Mouse (Mus musculus) urinary bladder, postnatal 14 days (tissue): ENCODE data around the gene Dhx37.

Experiments
- DNase-seq: peaks from one replicate; pipeline ENCODE4 v3.0.0; 2021; ENCODE audit warnings: low spot score

Dhx37 gene

DNA sequence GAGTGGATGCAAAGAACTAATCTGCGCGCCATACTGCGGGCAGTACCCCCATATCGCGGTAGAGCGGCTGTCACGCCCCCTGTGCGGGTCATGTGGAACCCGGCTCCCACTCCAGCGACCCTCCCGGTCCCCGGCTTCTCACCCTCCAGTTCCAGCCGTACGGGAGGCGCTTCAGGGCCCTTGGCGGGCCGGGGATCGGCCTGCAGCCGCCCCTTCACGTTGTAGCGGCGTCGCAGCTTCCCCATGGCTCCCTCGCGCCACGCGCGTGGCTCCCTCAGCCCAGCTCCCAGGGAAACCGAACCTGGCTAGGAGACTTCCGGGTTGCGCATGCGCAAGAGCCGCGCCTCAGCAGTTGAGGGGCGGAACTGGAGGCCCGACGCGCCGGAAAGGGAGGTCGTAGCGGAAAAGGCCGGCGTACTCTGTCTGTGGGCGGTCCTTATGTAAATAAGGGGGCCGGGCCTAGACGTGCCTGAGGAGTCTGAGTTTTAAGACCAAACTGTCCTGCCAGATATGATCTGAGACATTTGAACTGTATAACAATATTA is at the start of gene Dhx37:
TSS of gene Dhx37 (minus strand) at position 329 of the 545 bp plus-strand sequence.
- peak; percentile 95 for DNase-seq

DNA sequence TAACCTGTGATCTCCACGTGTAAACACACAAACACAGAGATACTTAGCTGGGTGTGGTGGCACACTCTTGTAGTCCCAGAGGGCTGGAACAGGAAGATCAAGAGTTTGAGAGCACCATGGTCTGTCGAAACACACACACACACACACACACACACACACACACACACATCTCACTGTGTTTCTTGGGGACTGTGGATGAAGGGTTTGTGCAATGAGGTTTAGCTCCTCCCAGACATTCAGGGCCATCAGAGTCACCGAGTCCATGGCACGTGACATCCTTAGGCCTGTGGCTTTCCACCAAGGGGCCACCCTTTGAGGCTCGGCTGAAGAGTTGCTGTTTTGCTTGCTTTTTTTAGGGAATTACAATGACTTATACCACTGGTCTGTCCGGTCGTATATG is 48.6 kb upstream of the Dhx37 start:
- DNase-seq = no peak

DNA sequence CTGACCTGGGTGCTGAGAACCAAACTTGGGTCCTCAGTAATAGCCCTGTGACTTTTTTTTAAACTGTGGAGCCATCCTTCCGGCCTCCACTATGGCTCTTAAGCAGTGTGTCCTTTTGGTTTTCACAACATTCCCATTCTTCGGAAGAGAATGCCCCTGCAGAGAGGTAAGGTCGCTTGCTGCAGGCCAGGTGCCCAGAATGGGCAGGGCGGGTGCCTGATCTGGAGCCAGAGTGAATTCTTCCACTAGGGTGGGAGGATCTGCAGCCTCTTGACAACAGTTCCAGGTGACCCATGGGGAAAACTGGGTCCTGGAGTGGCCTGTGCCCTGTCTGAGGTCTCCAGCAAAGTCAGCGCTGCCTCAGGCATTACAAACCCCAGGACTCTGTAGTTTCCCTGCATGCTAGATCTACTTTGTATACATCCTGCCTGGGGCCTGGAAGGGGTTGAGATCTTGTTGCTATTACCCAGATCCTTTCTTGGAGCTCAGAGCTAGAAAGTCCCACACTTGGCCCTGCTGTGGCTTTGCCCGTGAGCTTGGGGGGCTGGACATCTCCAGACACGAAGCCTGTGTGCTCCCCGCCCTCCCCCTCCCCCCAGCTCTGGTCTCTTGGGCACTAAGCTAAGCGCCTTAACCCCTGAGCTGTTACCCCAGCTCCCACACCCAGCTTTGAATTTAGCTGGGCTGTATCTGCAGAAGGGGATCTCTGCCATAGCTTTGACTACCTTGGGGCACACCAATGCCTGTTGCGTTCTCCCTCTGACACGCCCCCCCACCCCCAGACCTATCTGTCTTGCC is 46.7 kb upstream of the Dhx37 start:
- no peak for DNase-seq

DNA sequence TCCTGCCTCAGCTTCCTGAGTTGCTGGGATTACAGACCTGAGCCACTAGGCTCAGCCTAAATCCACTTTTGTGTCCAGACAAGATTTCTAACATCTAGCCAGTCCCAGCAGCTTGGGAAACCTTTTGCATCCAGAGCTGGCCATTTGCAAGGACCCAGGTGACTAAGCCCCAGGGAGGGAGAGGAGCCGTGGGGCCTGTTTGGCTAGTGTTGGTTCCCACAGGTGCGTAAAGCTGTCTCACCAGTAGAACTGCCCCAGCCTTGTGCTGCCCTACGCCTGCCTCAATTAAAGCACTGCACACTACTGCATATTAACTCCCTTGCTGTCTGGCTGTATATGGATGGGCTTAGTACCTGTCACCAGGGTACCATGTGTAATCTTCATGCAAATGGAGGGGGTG is 45.5 kb upstream of the Dhx37 start:
- DNase-seq = peak; percentile 52

DNA sequence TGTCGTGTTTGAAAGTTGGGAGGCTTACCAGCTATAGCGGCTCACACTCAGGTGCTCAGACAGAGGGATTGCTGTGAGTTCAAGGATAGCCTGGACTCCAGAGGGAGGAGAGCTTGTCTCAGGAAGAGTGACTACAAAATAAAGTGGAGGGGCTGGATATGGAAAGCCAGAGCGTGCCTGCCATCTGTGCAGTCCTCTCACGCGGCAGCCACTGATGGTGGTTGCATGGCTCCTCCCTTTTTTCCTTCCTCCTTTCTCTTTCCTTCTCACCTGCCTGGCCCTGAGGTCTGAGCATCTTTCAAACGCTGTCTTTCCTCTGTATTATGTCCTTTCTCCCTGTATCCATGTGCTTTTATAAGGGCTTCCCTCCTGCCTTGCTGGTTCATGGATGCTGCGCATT is 44.1 kb upstream of the Dhx37 start:
- DNase-seq = no peak

DNA sequence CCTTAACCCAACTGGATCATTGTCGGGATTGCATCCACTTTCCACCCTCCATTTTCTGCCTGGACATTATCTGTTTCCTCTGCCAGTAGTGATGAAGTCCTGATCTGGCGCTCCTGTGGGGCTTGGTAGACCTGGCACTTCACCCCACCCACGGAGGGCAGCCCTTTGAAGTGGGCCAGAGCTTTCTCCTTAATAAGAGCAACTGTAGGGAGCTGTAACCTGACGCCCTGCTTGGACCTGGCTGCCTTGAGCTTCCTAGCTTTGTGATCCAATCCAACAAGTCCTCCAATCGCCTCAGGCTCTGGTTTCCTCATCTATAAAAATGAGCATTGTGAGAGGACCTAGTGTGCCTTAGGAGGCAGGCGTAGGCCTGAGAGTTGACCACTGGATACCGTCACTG is 43.6 kb upstream of the Dhx37 start:
- peak; percentile 14 for DNase-seq

DNA sequence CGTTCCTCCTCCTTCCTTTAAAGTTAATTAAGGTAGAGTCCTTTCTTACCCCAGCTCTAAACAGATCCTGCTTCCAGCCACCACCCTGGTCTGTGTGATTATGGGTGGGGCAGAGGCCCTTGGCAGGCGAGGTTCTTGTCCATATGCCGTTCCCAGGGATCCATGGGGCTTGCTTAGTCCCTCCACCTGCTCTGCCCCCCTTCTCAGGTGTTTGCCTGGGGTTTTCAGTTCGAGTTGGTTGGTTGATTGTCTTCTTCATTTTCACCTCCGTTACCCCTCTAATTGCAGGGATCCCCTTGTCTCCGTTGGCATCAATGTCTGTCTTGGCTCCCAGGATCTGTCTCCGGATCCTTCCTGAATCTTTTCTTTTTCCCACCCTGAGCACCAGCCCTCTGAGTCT is 42.9 kb upstream of the Dhx37 start:
- DNase-seq = no peak

DNA sequence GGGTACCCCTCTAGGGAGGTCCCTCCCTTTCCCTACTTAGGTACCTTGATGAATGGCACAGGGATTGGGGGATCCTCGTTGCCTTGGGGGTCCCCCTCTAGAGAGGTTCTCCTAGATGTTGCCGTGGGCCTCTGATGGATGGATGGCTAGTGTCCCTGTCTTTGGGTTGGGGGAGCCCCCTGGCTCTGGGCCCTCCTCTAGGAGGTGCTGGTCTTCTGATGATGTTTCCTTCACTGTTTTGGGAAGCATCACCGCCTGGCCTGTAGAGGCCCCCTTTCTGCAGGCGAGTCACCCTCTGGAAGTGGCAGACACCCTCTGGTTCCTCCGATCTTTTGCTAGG is 42.3 kb upstream of the Dhx37 start:
- DNase-seq = no peak

DNA sequence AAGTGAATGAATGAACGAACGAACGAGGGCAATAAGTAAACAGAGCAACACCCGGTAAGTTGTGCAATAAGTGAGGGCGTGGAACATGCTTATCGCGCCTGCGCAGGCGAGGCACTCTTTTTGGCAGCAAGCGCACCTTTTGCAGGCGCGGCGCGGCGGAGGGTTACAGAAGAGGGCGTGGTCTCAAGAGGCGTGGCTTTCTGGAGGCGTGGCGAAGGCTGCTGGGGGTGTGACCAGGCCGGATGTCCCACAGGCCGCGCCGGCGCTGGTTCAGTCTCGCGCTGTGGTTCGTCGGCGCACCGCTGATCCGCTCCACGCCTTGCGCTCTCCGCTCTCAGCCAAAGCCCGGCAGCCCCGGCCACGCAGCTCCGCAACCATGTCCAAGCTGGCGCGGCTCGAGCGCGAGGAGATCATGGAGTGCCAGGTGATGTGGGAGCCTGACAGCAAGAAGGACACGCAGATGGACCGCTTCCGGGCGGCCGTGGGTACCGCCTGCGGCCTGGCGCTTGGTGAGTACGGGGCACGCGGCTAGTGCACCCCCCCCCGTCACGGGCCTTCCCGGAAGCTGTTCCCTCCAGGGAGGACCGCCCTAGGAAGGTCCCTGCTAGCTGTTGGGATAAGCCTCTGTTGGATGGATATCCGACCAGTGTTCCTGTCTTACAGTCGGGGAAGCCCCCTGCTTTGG is 41.8 kb upstream of the Dhx37 start, which contains the start of gene Aacs:
TSS of gene Aacs (plus strand) at position 214 of the 685 bp plus-strand sequence.
- peak; percentile 99 for DNase-seq

DNA sequence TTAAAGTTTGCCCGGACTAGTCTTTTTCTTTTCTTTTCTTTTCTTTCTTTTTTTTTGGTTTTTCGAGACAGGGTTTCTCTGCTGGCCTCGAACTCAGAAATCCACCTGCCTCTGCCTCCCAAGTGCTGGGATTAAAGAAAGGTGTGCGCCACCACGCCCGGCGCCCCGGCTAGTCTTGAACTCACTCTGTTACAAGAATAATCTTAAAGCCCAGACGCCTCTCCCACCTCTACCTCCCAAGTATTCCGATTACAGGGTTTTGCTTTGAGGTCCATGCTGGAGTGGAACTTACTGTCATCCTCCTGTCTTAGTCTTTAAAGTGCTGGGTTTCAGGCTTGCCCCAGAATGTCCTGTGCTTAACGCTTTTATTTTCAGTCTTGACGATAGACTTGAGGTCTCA is 41.1 kb upstream of the Dhx37 start:
- no peak for DNase-seq

DNA sequence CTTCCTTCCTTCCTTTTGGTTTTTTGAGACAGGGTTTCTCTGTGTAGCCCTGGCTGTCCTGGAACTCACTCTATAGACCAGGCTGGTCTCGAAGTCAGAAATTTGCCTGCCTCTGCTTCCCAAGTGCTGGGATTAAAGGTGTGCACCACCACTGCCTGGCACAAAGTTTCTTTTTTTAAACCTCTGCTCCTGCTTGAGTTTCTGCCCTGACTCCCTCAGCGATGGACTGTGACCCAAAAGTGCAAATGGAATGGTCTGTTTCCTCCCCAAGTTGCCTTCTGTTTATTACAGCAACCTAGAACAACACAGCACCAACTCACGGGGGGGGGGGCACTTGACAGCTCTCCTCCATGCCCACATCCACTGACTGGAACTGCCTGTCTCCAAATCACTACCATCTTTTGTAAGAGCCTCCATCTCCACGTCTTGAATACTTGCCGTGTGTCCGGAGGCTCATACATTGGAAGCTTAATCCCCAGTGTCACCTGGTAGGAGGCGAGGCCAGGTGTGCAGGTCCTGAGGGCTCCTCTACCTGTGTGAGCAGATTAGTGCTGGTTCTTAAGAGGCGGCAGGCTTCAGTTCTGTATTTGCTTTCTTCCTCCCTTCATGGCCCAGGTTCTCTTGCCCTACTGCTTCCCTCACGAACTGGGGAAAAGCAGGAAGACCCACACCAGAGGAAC is 39.0 kb upstream of the Dhx37 start:
- DNase-seq = no peak

DNA sequence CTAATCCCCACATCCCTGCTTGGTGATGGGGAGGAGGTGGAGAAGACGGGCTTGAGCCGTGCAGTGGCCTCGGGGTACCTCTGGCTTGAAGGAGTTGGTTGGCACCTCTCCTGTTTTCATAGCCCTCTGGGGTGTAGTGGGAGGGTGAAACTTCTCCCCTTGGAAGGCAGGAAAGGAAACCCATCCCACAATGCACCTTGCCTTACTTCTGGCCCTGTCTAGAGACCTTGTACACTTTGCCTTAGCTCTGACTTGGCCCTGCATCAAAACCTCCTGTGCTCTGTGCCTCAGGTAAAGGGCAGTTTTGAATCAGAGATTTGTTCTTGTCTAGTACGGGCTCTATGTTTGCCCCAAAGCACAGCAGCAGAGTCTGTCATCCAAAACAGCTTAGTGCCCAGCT is 36.8 kb upstream of the Dhx37 start:
- DNase-seq = no peak

DNA sequence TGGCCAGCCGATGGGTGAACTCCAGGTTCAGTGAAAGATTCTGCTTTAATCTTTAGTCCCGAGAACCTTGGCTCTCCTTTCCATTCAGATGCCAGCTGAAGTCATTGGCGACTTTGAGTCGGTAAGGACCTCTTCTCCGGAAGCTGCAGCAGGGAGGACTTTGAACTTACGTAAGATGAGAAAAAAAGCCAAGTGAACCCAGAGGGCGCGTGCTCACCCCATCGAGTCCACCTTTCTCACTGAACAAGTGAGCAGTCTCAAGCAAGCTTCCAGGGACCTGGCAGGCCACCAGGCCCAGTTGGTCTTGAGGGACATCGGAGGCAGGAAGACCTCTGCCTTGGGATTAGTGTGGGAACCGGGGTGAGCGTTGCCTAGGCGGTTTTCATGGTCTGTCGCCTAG is 33.3 kb upstream of the Dhx37 start:
- DNase-seq = no peak

DNA sequence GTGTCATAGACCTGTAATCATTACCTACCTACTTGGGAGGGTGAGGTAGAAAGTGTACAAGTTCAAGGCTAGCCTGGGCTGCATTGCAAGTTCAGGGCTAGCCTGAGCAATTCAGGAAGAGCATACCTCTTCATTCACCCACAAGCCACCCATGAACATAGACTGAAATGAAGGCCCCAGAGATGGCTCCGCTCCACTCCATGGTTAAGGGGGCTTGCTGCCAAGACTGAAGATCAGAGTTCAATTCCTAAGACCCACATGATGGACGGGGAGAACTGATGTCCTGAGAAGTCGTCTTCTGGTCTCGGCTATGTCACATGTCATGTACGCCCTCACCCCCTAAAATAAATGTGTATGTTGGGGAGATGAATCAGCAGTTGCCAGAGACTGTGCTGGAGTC is 32.6 kb upstream of the Dhx37 start:
- no peak for DNase-seq

DNA sequence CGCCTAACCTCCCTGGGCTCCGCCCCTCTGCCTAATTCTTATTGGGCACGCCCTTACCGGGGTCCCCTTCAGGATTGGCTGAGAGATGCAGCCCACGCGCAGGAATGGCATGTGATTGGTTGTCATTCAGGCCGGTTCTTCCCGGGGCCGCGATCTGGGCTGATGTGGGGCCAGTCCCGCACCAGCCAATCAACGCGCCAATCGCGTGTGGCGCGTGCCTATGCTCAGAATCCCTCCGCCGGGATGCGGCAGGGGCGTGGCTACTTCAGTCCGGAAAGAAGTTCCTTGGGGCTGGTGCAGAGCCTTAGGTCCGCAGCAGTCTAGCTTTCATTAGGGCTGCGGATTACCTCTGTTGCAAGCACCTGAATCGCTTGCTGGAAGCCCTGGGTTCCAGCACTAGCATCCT is 31.8 kb upstream of the Dhx37 start:
- DNase-seq = peak; percentile 97

DNA sequence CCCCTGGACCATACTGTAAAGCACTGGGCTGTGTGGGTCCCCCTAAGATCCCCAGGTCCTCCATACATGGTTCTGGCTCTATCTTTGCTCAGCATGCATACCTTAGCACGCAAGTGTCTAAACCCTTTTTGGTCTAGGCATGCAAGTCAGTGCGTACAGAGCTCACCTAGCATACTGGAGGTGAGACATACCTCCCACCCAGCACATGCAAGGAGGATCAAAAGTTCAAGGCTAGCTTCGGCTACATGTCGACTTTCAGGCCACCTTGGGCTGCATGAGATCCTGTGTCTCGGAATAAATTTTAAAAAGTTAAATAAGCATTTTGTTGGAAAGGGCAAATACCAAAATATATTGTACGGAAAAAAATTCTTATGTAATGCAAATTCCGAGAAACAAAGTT is 31.3 kb upstream of the Dhx37 start:
- DNase-seq = no peak

DNA sequence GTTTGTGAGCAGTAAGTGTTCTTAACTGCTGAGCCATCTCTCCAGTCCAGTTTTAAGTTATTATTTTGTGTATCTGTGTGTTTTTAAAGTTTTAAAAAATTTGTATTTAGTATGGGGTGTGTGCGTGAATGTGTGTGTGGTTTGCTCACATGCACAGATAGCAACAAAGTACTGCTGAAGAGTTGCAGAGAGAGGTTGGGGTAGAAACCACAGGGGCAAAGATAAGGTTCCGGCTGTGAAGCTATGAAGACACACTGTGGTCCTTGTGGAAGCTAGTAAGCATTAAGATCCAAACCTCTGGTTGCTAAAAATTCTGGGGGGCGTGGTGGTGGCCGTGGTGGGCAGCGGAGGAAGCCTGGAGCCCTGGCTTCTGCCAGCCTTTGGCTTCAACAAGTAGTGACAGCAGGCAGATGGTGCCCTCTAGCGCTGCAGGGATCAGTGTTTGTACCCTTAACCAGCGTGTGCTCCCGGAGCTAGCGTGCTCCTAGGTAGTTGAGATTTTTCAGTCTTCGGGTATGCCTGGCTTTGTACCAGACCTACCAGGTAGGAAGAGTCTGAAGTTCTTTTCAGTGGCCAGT is 28.0 kb upstream of the Dhx37 start:
- DNase-seq = peak; percentile 57

DNA sequence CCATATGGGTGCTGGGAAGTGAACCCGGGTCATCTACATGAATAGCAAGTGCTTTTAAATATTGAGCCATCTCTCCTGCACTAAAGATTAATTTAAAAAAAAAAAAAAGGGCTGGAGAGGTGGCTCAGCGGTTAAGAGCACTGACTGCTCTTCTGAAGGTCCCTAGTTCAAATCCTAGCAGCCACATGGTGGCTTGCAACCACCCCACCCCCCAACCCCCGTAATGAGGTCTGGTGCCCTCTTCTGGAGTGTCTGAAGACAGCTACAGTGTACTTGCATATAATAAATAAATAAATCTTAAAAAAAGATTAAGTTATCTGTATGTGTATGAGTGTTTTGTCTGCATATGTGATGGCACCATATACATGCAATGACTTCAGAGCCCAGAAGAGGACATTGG is 26.7 kb upstream of the Dhx37 start:
- DNase-seq = no peak

DNA sequence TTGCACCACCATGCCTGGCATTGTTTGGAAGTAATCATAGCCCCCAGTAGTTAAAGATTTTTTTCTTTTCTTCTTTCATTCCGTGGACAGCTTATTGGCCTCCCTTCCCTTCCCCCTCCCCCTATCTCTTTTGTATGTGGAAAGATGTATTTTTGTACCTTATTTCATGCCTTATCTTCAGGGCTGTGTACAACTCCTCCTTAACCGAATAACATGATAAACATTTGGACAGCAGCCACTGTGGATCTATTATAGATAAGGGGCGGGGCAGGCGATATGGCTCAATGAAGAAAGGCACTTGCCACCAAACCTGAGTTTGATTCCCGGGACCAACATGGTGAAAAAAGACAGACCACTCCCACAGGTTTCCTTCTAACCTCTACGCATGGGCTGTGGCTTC is 23.6 kb upstream of the Dhx37 start:
- DNase-seq = no peak

DNA sequence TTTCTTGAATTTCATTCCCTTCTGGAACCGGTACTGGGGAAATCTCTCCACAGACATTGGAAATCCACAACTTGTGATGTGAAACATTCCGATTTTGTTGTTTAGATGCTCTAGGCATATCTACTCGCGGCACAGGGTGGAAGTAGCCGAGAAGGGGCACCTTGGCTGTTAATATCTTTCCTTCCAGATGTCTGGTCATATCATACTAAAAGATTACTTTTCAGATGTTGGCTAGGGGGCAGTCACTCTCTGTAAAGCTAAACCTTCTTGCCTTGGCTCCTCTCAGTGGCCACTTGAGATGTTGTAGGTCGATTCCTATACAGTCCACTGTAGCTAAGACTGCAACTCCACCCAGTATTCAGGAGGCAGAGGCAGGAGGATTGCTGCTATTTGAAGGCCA is 22.2 kb upstream of the Dhx37 start:
- DNase-seq = no peak

DNA sequence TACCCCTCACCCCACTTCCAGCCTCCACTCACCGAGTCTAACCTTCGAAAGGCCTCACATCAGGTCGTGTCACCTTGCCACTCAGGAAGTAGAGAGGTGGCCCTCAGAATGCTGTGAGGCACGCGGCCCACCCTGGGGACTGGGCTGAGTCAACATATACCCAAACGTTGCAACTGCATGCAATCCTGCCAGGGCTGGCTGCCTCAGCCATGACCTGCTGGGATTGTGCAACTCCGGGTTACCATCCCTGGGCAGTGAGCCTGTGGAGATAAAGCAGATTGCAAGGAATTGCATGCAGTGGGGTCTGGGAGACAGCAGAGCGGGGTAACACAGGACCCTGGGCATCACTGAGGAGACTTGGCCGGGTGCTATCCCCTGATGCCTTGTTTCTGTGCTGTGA is 18.7 kb upstream of the Dhx37 start:
- no peak for DNase-seq

DNA sequence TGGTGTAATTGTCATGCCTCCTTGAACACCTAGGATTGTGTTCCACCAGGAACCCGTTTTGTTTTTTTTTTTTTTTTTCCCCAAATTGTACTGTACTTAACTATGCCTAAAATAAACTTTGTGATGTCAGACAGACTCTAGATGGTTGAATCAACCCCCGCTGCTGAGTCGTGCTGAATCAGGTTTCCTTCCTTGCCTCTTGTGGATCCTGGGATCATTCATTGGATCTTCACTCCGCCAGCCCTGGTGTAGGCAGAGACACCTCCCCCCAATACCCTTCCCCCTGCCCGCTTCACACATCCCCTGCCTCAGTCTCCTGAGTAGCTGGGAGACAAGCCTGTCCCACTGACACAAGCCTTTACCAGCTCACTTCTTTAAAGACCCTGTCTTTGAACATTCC is 15.4 kb upstream of the Dhx37 start:
- DNase-seq = no peak

DNA sequence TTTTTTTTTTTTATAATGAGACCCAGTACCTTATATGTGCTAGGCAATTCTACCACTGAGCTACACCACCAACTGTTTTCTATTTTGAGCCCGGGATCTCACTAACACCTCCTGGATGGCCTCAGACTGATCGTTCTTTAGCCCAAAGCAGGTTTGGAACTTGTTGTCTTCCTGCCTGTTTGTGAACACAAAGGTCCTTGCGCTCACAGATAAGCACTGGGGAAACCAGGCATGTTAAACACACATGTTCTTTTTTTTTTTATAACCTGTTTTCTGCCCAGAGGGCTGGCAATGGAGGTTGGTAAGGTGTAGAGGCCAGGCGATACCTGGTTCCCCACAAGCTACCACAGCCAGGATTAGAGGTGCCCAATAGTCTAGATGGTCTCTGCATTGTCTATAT is 14.7 kb upstream of the Dhx37 start:
- DNase-seq = no peak
